Mouse (Mus musculus): ENCODE results near the gene Bora. TPM values are rescaled to one million over a fixed set of nuclear protein-coding genes. Genes with fewer than 3 reads are reported as not detected.

Bora gene
- polyA plus RNA-seq (2012; rRNA removed; ENCODE audit: low replicate concordance): 1.4 and 1.5 TPM in 2 replicates

DNA sequence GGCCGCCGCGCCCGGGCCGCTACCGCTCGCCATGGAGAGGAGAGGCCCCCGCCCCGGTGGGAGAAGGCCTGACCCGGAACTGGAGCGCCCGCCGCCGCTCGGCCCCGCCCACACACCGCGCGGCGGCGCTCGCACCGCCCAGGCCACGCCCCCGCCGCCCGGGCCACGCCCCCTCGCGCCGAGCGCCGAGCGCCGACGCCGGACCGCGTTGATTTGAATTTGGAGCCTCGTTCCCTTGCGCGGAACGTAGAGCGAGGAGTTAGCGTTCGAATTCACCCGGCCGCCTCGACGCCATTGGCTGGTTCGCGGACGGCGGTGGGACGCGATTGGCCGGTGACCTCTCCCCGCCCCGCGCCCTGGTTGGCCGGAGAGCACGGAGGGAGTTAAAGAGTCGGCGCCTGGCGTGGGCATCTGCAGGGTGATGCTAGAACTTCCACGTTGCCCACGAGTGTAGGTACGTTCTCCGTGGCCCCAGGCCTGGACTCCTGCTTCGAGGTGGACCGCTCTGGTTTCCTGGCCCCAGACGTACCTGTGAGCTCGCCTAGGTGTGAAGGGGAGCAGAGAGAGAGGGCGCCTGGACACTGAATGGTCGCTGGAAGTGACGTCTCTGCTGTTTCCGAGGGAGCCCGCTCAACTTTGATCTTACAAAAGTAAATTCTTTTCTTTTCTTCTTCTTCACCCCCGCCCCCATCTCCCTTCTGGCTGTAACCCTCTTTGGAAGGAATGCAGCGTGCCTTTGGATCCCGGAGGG, at the start of gene Bora, which contains the start of gene Mzt1:
Gene Bora (plus strand): TSS at position 192 of the 751 bp plus-strand sequence.
Gene Mzt1 (minus strand): TSS at position 104 of the 751 bp plus-strand sequence.

DNA sequence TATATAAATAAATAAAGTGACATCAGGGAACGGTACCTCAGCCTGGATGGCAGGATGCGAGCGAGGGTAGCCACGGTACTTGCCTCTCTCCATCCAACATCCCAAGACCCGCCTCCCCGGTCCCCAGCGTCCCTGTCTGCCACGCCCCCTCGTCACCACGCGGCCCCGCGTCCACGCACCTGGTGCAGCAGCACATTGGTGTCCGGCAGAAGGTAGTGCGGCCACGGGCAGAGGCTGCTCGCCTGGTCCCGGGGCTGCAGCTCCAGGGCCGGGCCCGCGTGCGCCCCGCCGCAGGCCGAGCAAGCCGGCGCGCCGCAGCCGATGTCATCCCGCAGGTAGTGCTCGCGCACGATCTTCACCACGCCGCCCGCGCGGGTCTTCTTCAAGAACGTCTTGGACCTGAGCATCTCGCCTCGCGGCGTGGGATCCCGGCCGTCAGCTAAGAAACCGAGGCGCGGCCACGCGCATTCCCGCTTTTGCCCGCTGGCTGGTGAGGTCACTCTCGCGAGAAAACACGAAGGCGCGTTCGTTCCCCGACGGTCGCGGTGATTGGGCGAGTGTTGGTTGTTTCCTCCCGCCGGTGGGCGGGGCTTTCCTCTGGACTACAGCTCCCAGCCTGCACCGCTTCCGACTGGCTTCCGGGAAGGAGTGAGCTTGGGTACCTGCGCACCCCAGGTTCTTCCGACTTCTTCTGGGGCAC, 53.4 kb downstream of the Bora start, which contains the start of the genes Pibf1 and Dis3:
Gene Pibf1 (plus strand): TSS at position 158 of the 700 bp plus-strand sequence.
Gene Dis3 (minus strand): TSS at position 504 of the 700 bp plus-strand sequence.

Other genes starting within 250 kb of the Bora start
- not detected in 2 replicates for gene Rpl36a-ps1, start 51.9 kb upstream of the Bora start, polyA plus RNA-seq (2012; rRNA removed; ENCODE audit: low replicate concordance)
- gene Mzt1, start 88 bp upstream of the Bora start, polyA plus RNA-seq (2012; rRNA removed; ENCODE audit: low replicate concordance): 4.9 and 16.8 TPM in 2 replicates
- 1.2 and 2.2 TPM in 2 replicates for gene Pibf1, start 53.2 kb downstream of the Bora start, polyA plus RNA-seq (2012; rRNA removed; ENCODE audit: low replicate concordance)
- 4.9 and 5.8 TPM in 2 replicates for gene Dis3, start 53.5 kb downstream of the Bora start, polyA plus RNA-seq (2012; rRNA removed; ENCODE audit: low replicate concordance)